Mouse (Mus musculus) limb, embryonic 10.5 days (tissue): ENCODE data around the gene Klhdc4. TPM values are rescaled to one million over a fixed set of nuclear protein-coding genes. Genes with fewer than 3 reads are reported as not detected.

ENCODE experiments used
- DNase-seq: peaks from one replicate; pipeline ENCODE4 v3.0.0-alpha.2; 2017; ENCODE audit warnings: low spot score
- H3K27ac ChIP-seq: fragments of 300-500 bp; sonication (generic); 2 replicates; pipeline ENCODE4 v1.5.1; 2016; ENCODE audit warnings: mild to moderate bottlenecking
- H3K27me3 ChIP-seq: fragments of 300-500 bp; sonication (generic); 2 replicates; pipeline ENCODE4 v1.6.1; 2016; ENCODE audit warnings: low read depth, mild to moderate bottlenecking; ENCODE audit not compliant: poor library complexity, severe bottlenecking
- H3K36me3 ChIP-seq: fragments of 300-500 bp; sonication (generic); 2 replicates; pipeline ENCODE4 v1.6.1; 2016; ENCODE audit warnings: mild to moderate bottlenecking, moderate library complexity
- H3K4me1 ChIP-seq: fragments of 300-500 bp; sonication (generic); 2 replicates; pipeline ENCODE4 v1.6.1; 2016
- H3K4me3 ChIP-seq: fragments of 300-500 bp; sonication (generic); 2 replicates; pipeline ENCODE4 v1.5.1; 2016; ENCODE audit warnings: mild to moderate bottlenecking, moderate library complexity
- H3K9me3 ChIP-seq: fragments of 300-500 bp; sonication (generic); replicated peaks from 2 replicates; pipeline ENCODE4 v1.6.1; 2016; ENCODE audit warnings: mild to moderate bottlenecking
- WGBS: fragments of 180-500 bp; shearing (Covaris S2); methylation state at CpG from one replicate; pipeline ENCODE4 v1.1.7; 2016; 5-methylcytosine and 5-hydroxymethylcytosine counted together
- polyA plus RNA-seq: library from polyadenylated mRNA; unstranded; fragments of >200 nt; fragmentation: Nextera tagmentation; extraction: Ambion mirVana; gene quantifications from 2 replicates; pipeline ENCODE4 v1.2.1, GENCODE M21; 2016

Klhdc4 gene
- polyA plus RNA-seq, 1 experiment from 2014 or later, result 64.2 TPM

GRCm38 (mm10) chr8:121792627-121793026 is 36.7 kb downstream of the Klhdc4 start:
- H3K4me1 ChIP-seq, result peaks cover 19% of the 10 kb centered on the region

DNA sequence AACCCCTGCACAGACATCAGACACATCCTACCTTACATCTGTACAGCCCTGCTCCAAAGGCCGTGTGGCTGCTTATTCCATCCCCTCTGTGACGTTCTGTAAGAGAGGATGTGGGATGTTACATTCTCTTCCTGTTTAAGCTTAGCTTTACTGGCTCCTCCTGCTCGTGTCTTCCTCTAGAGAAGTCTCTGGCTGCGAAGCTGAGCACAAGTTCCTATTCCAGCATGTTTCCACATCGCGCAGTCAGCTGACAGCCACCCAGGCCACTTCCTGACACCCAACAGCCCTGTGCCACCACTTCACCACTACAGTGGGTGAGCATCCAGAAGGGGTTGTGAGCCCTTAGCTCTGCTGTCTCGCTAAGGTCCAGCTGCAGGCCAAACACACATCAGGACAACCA is 37.2 kb downstream of the Klhdc4 start:
- 82% methylated on average over 7 of the region's 7 CpGs for WGBS
- Histone ChIP-seq H3K4me1 (peaks cover 19% of the 10 kb centered on the region), H3K9me3 (no peaks in the 10 kb centered on the region), H3K27ac (no peak overlapping the region; the same call in 1 of the 2 replicates), H3K27me3 (no peaks in the 10 kb centered on the region), H3K4me3 (no peak overlapping the region), H3K36me3 (peaks cover 31% of the 10 kb centered on the region)
- DNase-seq, result no peak

More at GRCm38 (mm10) chr8:121792627-121793026, 36.7 kb downstream of the Klhdc4 start:
- 85% methylated on average over 4 of the region's 4 CpGs for WGBS
- Histone ChIP-seq H3K27me3 (no peaks in the 10 kb centered on the region), H3K9me3 (no peaks in the 10 kb centered on the region), H3K4me3 (no peak overlapping the region), H3K36me3 (peaks cover 36% of the 10 kb centered on the region), H3K27ac (peak overlapping the region; percentile 16)
- no peak for DNase-seq

DNA sequence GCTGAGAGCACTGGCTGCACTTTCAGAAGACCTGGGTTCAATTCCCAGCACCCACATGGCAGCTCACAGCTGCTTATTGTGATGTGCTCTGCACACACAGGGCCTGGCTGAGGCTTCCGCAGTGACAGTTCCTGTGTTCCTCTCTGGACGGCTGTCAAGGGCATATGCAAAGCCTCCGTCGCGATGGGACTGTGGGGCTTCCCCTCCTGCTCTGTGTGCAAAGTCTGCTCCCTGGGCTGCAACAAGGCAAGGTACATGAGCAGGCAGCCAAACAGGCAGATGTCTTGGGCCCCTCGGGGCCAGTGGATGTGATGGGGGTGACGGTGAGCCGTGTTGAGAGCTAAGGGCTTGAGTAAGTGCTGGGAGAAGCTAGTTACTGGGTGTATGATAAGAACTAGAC is 40.6 kb downstream of the Klhdc4 start:
- no peak overlapping the region for H3K4me3 ChIP-seq
- peaks cover 26% of the 10 kb centered on the region for H3K4me1 ChIP-seq
- 85% methylated on average over 8 of the region's 8 CpGs for WGBS
- no peaks in the 10 kb centered on the region for H3K9me3 ChIP-seq
- 0 out of 2 replicates have a peak, but pooled peaks cover 3% of the 10 kb centered on the region for H3K36me3 ChIP-seq
- H3K27ac ChIP-seq, result no peak overlapping the region
- H3K27me3 ChIP-seq, result no peaks in the 10 kb centered on the region
- DNase-seq, result no peak

DNA sequence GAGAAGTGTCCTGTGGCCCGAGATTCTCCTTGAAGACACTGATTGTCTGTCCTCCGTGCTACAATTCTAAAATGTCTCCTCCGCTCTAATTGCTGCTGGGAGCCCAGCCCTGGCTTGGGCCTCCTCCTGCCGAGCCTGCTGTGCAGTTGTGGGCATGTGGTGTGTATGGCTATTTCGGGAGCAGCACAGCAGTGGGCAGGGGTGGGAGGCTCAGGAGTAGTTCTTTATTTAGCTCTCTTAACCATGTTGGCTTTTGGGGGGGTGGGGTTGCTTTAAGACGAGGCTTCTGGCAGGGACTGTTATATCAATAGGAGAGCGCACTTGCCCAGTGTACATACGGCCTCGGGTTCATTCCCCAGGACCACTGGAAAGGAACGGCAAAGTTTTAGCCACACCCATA is 42.8 kb downstream of the Klhdc4 start:
- H3K36me3 ChIP-seq, result 0 out of 2 replicates have a peak, but pooled peaks cover 3% of the 10 kb centered on the region
- no peak overlapping the region for H3K4me3 ChIP-seq
- H3K4me1 ChIP-seq, result peaks cover 17% of the 10 kb centered on the region
- no peaks in the 10 kb centered on the region for H3K9me3 ChIP-seq
- no peaks in the 10 kb centered on the region for H3K27me3 ChIP-seq
- no peak overlapping the region for H3K27ac ChIP-seq
- no peak for DNase-seq
- 68% methylated on average over 10 of the region's 10 CpGs for WGBS

GRCm38 (mm10) chr8:121782493-121782892 is 46.9 kb downstream of the Klhdc4 start:
- Histone ChIP-seq H3K9me3 (no peaks in the 10 kb centered on the region), H3K27me3 (no peaks in the 10 kb centered on the region), H3K4me3 (no peak overlapping the region), H3K27ac (no peak overlapping the region), H3K4me1 (peaks cover 23% of the 10 kb centered on the region), H3K36me3 (no peaks in the 10 kb centered on the region)
- 81% methylated on average over 5 of the region's 5 CpGs for WGBS
- DNase-seq, result no peak

GRCm38 (mm10) chr8:121773876-121774275 is 55.5 kb downstream of the Klhdc4 start:
- no peak for DNase-seq
- 91% methylated on average over 12 of the region's 12 CpGs for WGBS
- no peaks in the 10 kb centered on the region for H3K27me3 ChIP-seq

GRCm38 (mm10) chr8:121770845-121771752 is 58.3 kb downstream of the Klhdc4 start:
- H3K4me1 ChIP-seq, result peaks cover 26% of the 10 kb centered on the region
- DNase-seq, result no peak
- peak overlapping the region; percentile 9; the same call in 1 of the 2 replicates for H3K27ac ChIP-seq
- no peaks in the 10 kb centered on the region for H3K9me3 ChIP-seq
- 44% methylated on average over 19 of the region's 19 CpGs for WGBS
- no peaks in the 10 kb centered on the region for H3K36me3 ChIP-seq
- no peak overlapping the region for H3K4me3 ChIP-seq
- no peaks in the 10 kb centered on the region for H3K27me3 ChIP-seq

More at GRCm38 (mm10) chr8:121773876-121774275, 55.5 kb downstream of the Klhdc4 start:
- no peak overlapping the region for H3K27ac ChIP-seq
- no peaks in the 10 kb centered on the region for H3K36me3 ChIP-seq
- H3K4me1 ChIP-seq, result peaks cover 32% of the 10 kb centered on the region
- no peak overlapping the region for H3K4me3 ChIP-seq
- H3K9me3 ChIP-seq, result no peaks in the 10 kb centered on the region

- WGBS, result 96% methylated on average over 2 of the region's 2 CpGs
Observed at GRCm38 (mm10) chr8:121769621-121770020, 59.7 kb downstream of the Klhdc4 start.

DNA sequence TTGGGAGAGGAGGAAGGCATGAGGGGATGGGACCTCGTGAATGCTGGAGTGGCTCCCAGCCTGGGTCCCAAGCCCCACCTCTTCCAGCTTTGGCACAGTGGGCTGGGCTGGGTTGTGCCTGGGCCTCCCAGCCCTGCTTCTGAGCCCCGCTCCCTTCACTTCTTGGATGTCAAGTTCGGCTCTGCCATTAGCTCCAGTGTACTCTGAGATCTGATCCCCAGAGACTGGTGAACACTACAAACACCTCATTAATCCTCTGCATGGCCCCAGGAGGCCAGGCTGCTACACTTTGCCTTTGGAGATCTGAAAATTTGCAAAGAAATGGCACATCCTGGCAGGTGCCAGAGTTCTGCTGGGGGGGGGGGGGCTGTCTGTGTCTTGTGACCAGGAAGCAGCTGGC is 60.3 kb downstream of the Klhdc4 start:
- Histone ChIP-seq H3K27me3 (no peaks in the 10 kb centered on the region), H3K9me3 (no peaks in the 10 kb centered on the region), H3K36me3 (no peaks in the 10 kb centered on the region), H3K27ac (no peak overlapping the region), H3K4me3 (no peak overlapping the region), H3K4me1 (peaks cover 26% of the 10 kb centered on the region)
- DNase-seq, result no peak
- 56% methylated on average over 3 of the region's 3 CpGs for WGBS

More at GRCm38 (mm10) chr8:121769621-121770020, 59.7 kb downstream of the Klhdc4 start:
- DNase-seq, result no peak
- Histone ChIP-seq H3K4me3 (no peak overlapping the region), H3K27me3 (no peaks in the 10 kb centered on the region), H3K4me1 (peaks cover 26% of the 10 kb centered on the region), H3K9me3 (no peaks in the 10 kb centered on the region), H3K27ac (no peak overlapping the region), H3K36me3 (no peaks in the 10 kb centered on the region)

DNA sequence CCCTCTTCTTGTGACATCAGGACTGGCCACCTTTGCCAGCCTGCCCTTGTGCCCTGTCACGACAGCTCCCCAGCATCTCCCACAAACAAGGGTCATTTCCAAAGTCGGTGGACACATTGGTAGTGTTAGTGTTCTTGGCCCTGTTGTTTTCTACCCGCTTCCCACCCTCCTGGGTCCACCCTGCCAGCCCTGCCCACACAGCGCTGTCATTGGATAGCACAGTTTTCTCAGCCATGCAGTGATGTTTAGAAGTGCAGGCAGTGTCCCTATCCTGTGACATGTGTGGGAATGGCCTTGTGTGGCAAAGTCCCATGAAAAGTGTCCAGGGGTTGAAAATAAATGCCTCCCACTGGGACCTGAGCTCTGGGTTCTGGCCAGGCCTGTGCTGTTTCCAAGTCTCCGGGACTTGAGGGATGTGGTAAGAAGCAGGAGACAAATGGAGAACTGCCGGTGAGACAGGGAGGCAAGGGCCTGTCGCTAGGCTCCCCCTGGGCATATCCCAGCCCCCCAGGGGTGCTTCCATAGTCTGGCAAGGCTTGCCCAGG is 63.7 kb downstream of the Klhdc4 start:
- Histone ChIP-seq H3K36me3 (no peaks in the 10 kb centered on the region), H3K4me3 (no peak overlapping the region), H3K27me3 (peaks cover under 1% of the 10 kb centered on the region; the same call in 1 of the 2 replicates), H3K4me1 (peaks cover 17% of the 10 kb centered on the region), H3K9me3 (no peaks in the 10 kb centered on the region), H3K27ac (no peak overlapping the region)
- WGBS, result 78% methylated on average over 7 of the region's 7 CpGs
- DNase-seq, result no peak

DNA sequence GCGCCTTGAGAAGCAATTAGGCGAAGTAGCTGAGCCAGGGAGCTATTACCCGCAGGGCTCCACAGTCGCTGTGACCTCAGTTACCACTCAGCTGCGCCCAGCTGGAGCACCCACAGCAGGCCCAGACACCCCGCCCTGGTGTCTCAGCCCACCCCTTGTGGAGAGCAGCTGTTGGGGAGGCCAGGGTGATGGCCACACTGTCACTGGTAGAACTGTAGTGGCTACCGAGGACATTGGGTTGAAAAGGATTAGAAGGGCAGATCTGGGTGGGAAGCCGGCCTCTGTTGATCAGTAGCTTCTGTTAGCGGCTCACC is 65.7 kb downstream of the Klhdc4 start:
- Histone ChIP-seq H3K27ac (no peak overlapping the region), H3K27me3 (peaks cover 5% of the 10 kb centered on the region; the same call in 1 of the 2 replicates), H3K9me3 (no peaks in the 10 kb centered on the region), H3K4me1 (peaks cover 6% of the 10 kb centered on the region; the same call in 1 of the 2 replicates), H3K36me3 (no peaks in the 10 kb centered on the region), H3K4me3 (no peak overlapping the region)
- no peak for DNase-seq
- WGBS, result 73% methylated on average over 9 of the region's 9 CpGs

- Histone ChIP-seq H3K4me1 (peaks cover 6% of the 10 kb centered on the region; the same call in 1 of the 2 replicates), H3K9me3 (no peaks in the 10 kb centered on the region), H3K27ac (no peak overlapping the region), H3K4me3 (no peak overlapping the region), H3K36me3 (no peaks in the 10 kb centered on the region), H3K27me3 (peaks cover 5% of the 10 kb centered on the region; the same call in 1 of the 2 replicates)
- DNase-seq, result no peak
- 58% methylated on average over 7 of the region's 7 CpGs for WGBS
Observed at GRCm38 (mm10) chr8:121762999-121763699, 66.2 kb downstream of the Klhdc4 start.
